Mouse (Mus musculus) cerebellum, adult 2 months (tissue): Measurements from ENCODE around the gene Mreg.

Experiments used
- CTCF ChIP-seq: fragments of 200-500 bp; IDR thresholded peaks from 2 replicates; pipeline ENCODE4 v1.5.1; 2011; ENCODE audit warnings: low read depth, mild to moderate bottlenecking, control low read depth, low read length, moderate library complexity, borderline replicate concordance; ENCODE audit not compliant: insufficient read depth
- POLR2A ChIP-seq: fragments of 200-500 bp; IDR thresholded peaks from 2 replicates; pipeline ENCODE4 v1.6.1; 2011; ENCODE audit warnings: low read length, control low read depth, borderline replicate concordance; ENCODE audit not compliant: insufficient read depth

DNA sequence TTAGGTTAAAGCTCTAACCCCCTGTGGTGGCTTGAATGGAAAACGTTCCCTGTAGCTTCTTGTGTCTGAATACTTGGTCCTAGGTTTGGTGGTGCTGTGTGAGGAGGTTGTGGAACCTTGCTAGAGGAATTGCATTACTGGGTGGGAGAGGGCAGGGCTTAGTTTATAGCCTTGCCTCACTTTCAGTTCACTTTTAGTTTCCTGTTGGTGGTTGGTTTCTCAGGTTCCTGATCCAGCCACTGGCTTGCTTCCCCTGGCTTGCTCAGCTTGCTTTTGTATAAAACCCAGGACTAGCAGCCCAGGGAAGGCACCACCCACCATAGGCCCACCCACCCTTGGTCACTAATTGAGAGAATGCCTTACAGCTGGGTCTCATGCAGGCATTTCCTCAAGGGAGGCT lies 77.6 kb downstream of the Mreg start:
- TF ChIP-seq POLR2A: no peak
- no peak for TF ChIP-seq CTCF
